Mouse (Mus musculus) frontal cortex, postnatal 10 days (tissue): Measurements from ENCODE around the gene Pla2g12a.

Experiments
- DNase-seq, 2 experiments: peaks; one replicate each; pipeline ENCODE4 v3.0.0; 2022; ENCODE audit warnings: low spot score in 2 of 2, mixed read lengths in 1 of 2

Pla2g12a gene

GRCm38 (mm10) chr3:129898886-129899285, 20.5 kb downstream of the Pla2g12a start:
- no peak for DNase-seq

GRCm38 (mm10) chr3:129901271-129901809, 22.9 kb downstream of the Pla2g12a start, which contains the start of gene Casp6:
Gene Casp6, plus strand, starts transcription at chr3:129901425.
- DNase-seq = peak in 1 of 2 experiments; percentile 52

GRCm38 (mm10) chr3:129903369-129903768, 25.0 kb downstream of the Pla2g12a start:
- no peak for DNase-seq

GRCm38 (mm10) chr3:129903866-129904265, 25.5 kb downstream of the Pla2g12a start:
- DNase-seq = no peak

- DNase-seq = no peak
Measured at GRCm38 (mm10) chr3:129904381-129905132, 26.2 kb downstream of the Pla2g12a start.

GRCm38 (mm10) chr3:129912025-129912424, 33.6 kb downstream of the Pla2g12a start:
- no peak for DNase-seq

GRCm38 (mm10) chr3:129913241-129913640, 34.8 kb downstream of the Pla2g12a start:
- DNase-seq = no peak

GRCm38 (mm10) chr3:129917424-129917823, 39.0 kb downstream of the Pla2g12a start:
- no peak for DNase-seq

- DNase-seq = peak; percentile 21 to 64
Measured at GRCm38 (mm10) chr3:129918434-129918833, 40.0 kb downstream of the Pla2g12a start.

GRCm38 (mm10) chr3:129923581-129923980, 45.2 kb downstream of the Pla2g12a start:
- DNase-seq = no peak

- DNase-seq = no peak
Measured at GRCm38 (mm10) chr3:129925861-129926260, 47.5 kb downstream of the Pla2g12a start.

GRCm38 (mm10) chr3:129930213-129930778, 51.9 kb downstream of the Pla2g12a start:
- DNase-seq = no peak

GRCm38 (mm10) chr3:129932443-129932842, 54.0 kb downstream of the Pla2g12a start:
- DNase-seq = no peak

- DNase-seq = no peak
Measured at GRCm38 (mm10) chr3:129936561-129936960, 58.2 kb downstream of the Pla2g12a start.

GRCm38 (mm10) chr3:129937848-129938247, 59.4 kb downstream of the Pla2g12a start:
- no peak for DNase-seq

- no peak for DNase-seq
Measured at GRCm38 (mm10) chr3:129939058-129939457, 60.7 kb downstream of the Pla2g12a start.

- DNase-seq = no peak
Measured at GRCm38 (mm10) chr3:129940780-129941179, 62.4 kb downstream of the Pla2g12a start.

GRCm38 (mm10) chr3:129941291-129941690, 62.9 kb downstream of the Pla2g12a start:
- no peak for DNase-seq

- DNase-seq = no peak
Measured at GRCm38 (mm10) chr3:129943813-129944212, 65.4 kb downstream of the Pla2g12a start.
